Mouse (Mus musculus): ENCODE results near the gene Pde5a.

DNA sequence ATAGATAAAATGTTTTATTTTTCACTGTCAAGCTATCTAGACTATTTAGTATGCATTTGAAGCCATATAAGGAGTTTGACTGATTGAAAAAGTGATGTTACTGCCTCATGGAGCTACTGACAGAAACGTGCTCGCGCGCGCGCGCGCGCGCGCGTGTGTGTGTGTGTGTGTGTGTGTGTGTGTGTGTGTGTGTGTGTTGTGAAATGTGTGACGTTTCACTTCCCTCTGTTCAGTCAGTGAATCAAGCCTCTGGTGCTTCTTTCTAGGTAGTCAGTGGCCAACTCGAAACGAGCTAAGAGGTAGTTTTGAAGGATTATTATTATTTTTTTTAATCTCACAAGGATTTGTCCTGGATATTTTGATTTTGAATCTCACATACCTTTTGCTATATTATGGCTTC, 10.7 kb downstream of the Pde5a start:
- no peak for TF ChIP-seq CTCF (IDR thresholded peaks at IDR 0.05)
- TF ChIP-seq POLR2A (IDR thresholded peaks at IDR 0.05; ENCODE audit: insufficient read depth, low read depth, low read length), result no peak
- no peak for TF ChIP-seq EP300 (IDR thresholded peaks at IDR 0.05; ENCODE audit: insufficient read depth, low read depth, low read length)

Data from heart, adult 2 months (tissue).